Mouse (Mus musculus): ENCODE measurements around the gene Fat3. TPM values are rescaled to one million over a fixed set of nuclear protein-coding genes. Genes with fewer than 3 reads are reported as not detected.

Gene Fat3
- polyA plus RNA-seq, 1 experiment: not detected

- Histone ChIP-seq H3K4me3 (ENCODE audit: insufficient read depth, poor library complexity, severe bottlenecking) (no peak overlapping the region), H3ac (ENCODE audit: control insufficient read depth, insufficient read length, low read depth) (no peak overlapping the region), H3K79me2 (ENCODE audit: control insufficient read depth, insufficient read depth) (no peaks in the 10 kb centered on the region)
Measured at GRCm38 (mm10) chr9:16461491-16461890, 39.6 kb downstream of the Fat3 start.

GRCm38 (mm10) chr9:16460591-16460990 is 40.5 kb downstream of the Fat3 start:
- no peaks in the 10 kb centered on the region for H3K79me2 ChIP-seq (ENCODE audit: control insufficient read depth, insufficient read depth)
- no peaks in the 10 kb centered on the region for H3K36me3 ChIP-seq (ENCODE audit: control insufficient read depth, insufficient read depth)
- H3K4me3 ChIP-seq (ENCODE audit: insufficient read depth, poor library complexity, severe bottlenecking): no peak overlapping the region
- no peaks in the 10 kb centered on the region for H3K27me3 ChIP-seq (ENCODE audit: control insufficient read depth, insufficient read depth, insufficient read length)
- no peak overlapping the region for H3ac ChIP-seq (ENCODE audit: control insufficient read depth, insufficient read length, low read depth)
- TF ChIP-seq FOSL1 (IDR thresholded peaks at IDR 0.05; ENCODE audit: insufficient read depth, low read length, poor library complexity, severe bottlenecking) (no peak), CEBPB (IDR thresholded peaks at IDR 0.05; ENCODE audit: low read depth) (no peak), MAX (IDR thresholded peaks at IDR 0.05) (no peak), CTCF (IDR thresholded peaks at IDR 0.05; ENCODE audit: control insufficient read depth, insufficient read depth, insufficient read length) (no peak), MYOD1 (IDR thresholded peaks at IDR 0.05; ENCODE audit: control insufficient read depth, insufficient read length, low read depth) (no peak), USF1 (IDR thresholded peaks at IDR 0.05; ENCODE audit: low read depth) (no peak), MYOG (IDR thresholded peaks at IDR 0.05; ENCODE audit: control insufficient read depth, extremely low read depth, insufficient read length) (no peak)
- H3K79me3 ChIP-seq (ENCODE audit: low read depth): no peaks in the 10 kb centered on the region

More at GRCm38 (mm10) chr9:16461491-16461890, 39.6 kb downstream of the Fat3 start:
- no peaks in the 10 kb centered on the region for H3K79me3 ChIP-seq (ENCODE audit: low read depth)
- TF ChIP-seq FOSL1 (IDR thresholded peaks at IDR 0.05; ENCODE audit: insufficient read depth, low read length, poor library complexity, severe bottlenecking): no peak
- no peak for TF ChIP-seq MYOD1 (IDR thresholded peaks at IDR 0.05; ENCODE audit: control insufficient read depth, insufficient read length, low read depth)
- no peak for TF ChIP-seq USF1 (IDR thresholded peaks at IDR 0.05; ENCODE audit: low read depth)
- H3K27me3 ChIP-seq (ENCODE audit: control insufficient read depth, insufficient read depth, insufficient read length): no peaks in the 10 kb centered on the region
- no peaks in the 10 kb centered on the region for H3K36me3 ChIP-seq (ENCODE audit: control insufficient read depth, insufficient read depth)

GRCm38 (mm10) chr9:16441930-16442329 is 59.2 kb downstream of the Fat3 start:
- no peaks in the 10 kb centered on the region for H3K36me3 ChIP-seq (ENCODE audit: control insufficient read depth, insufficient read depth)
- no peak overlapping the region for H3ac ChIP-seq (ENCODE audit: control insufficient read depth, insufficient read length, low read depth)
- H3K79me2 ChIP-seq (ENCODE audit: control insufficient read depth, insufficient read depth): no peaks in the 10 kb centered on the region
- no peak overlapping the region for H3K4me3 ChIP-seq (ENCODE audit: insufficient read depth, poor library complexity, severe bottlenecking)
- H3K79me3 ChIP-seq (ENCODE audit: low read depth): no peaks in the 10 kb centered on the region
- TF ChIP-seq USF1 (IDR thresholded peaks at IDR 0.05; ENCODE audit: low read depth) (no peak), MYOD1 (IDR thresholded peaks at IDR 0.05; ENCODE audit: control insufficient read depth, insufficient read length, low read depth) (no peak), MAX (IDR thresholded peaks at IDR 0.05) (no peak), CEBPB (IDR thresholded peaks at IDR 0.05; ENCODE audit: low read depth) (no peak), MYOG (IDR thresholded peaks at IDR 0.05; ENCODE audit: control insufficient read depth, extremely low read depth, insufficient read length) (no peak), CTCF (IDR thresholded peaks at IDR 0.05; ENCODE audit: control insufficient read depth, insufficient read depth, insufficient read length) (no peak), FOSL1 (IDR thresholded peaks at IDR 0.05; ENCODE audit: insufficient read depth, low read length, poor library complexity, severe bottlenecking) (no peak)
- H3K27me3 ChIP-seq (ENCODE audit: control insufficient read depth, insufficient read depth, insufficient read length): no peaks in the 10 kb centered on the region

GRCm38 (mm10) chr9:16440638-16441037 is 60.4 kb downstream of the Fat3 start:
- no peaks in the 10 kb centered on the region for H3K27me3 ChIP-seq (ENCODE audit: control insufficient read depth, insufficient read depth, insufficient read length)
- TF ChIP-seq CEBPB (IDR thresholded peaks at IDR 0.05; ENCODE audit: low read depth) (no peak), FOSL1 (IDR thresholded peaks at IDR 0.05; ENCODE audit: insufficient read depth, low read length, poor library complexity, severe bottlenecking) (no peak), MYOD1 (IDR thresholded peaks at IDR 0.05; ENCODE audit: control insufficient read depth, insufficient read length, low read depth) (no peak), MYOG (IDR thresholded peaks at IDR 0.05; ENCODE audit: control insufficient read depth, extremely low read depth, insufficient read length) (no peak), CTCF (IDR thresholded peaks at IDR 0.05; ENCODE audit: control insufficient read depth, insufficient read depth, insufficient read length) (no peak), USF1 (IDR thresholded peaks at IDR 0.05; ENCODE audit: low read depth) (no peak), MAX (IDR thresholded peaks at IDR 0.05) (no peak)
- no peaks in the 10 kb centered on the region for H3K79me2 ChIP-seq (ENCODE audit: control insufficient read depth, insufficient read depth)
- no peaks in the 10 kb centered on the region for H3K79me3 ChIP-seq (ENCODE audit: low read depth)
- H3K4me3 ChIP-seq (ENCODE audit: insufficient read depth, poor library complexity, severe bottlenecking): no peak overlapping the region
- no peaks in the 10 kb centered on the region for H3K36me3 ChIP-seq (ENCODE audit: control insufficient read depth, insufficient read depth)
- no peak overlapping the region for H3ac ChIP-seq (ENCODE audit: control insufficient read depth, insufficient read length, low read depth)

GRCm38 (mm10) chr9:16439941-16440340 is 61.1 kb downstream of the Fat3 start:
- Histone ChIP-seq H3ac (ENCODE audit: control insufficient read depth, insufficient read length, low read depth) (no peak overlapping the region), H3K27me3 (ENCODE audit: control insufficient read depth, insufficient read depth, insufficient read length) (no peaks in the 10 kb centered on the region), H3K4me3 (ENCODE audit: insufficient read depth, poor library complexity, severe bottlenecking) (no peak overlapping the region), H3K36me3 (ENCODE audit: control insufficient read depth, insufficient read depth) (no peaks in the 10 kb centered on the region), H3K79me3 (ENCODE audit: low read depth) (no peaks in the 10 kb centered on the region), H3K79me2 (ENCODE audit: control insufficient read depth, insufficient read depth) (no peaks in the 10 kb centered on the region)
- TF ChIP-seq CEBPB (IDR thresholded peaks at IDR 0.05; ENCODE audit: low read depth): no peak
- TF ChIP-seq MYOD1 (IDR thresholded peaks at IDR 0.05; ENCODE audit: control insufficient read depth, insufficient read length, low read depth): no peak
- TF ChIP-seq MYOG (IDR thresholded peaks at IDR 0.05; ENCODE audit: control insufficient read depth, extremely low read depth, insufficient read length): no peak
- TF ChIP-seq CTCF (IDR thresholded peaks at IDR 0.05; ENCODE audit: control insufficient read depth, insufficient read depth, insufficient read length): no peak
- no peak for TF ChIP-seq FOSL1 (IDR thresholded peaks at IDR 0.05; ENCODE audit: insufficient read depth, low read length, poor library complexity, severe bottlenecking)
- no peak for TF ChIP-seq USF1 (IDR thresholded peaks at IDR 0.05; ENCODE audit: low read depth)
- no peak for TF ChIP-seq MAX (IDR thresholded peaks at IDR 0.05)

GRCm38 (mm10) chr9:16437805-16438204 is 63.3 kb downstream of the Fat3 start:
- no peaks in the 10 kb centered on the region for H3K79me3 ChIP-seq (ENCODE audit: low read depth)
- no peak overlapping the region for H3K4me3 ChIP-seq (ENCODE audit: insufficient read depth, poor library complexity, severe bottlenecking)
- H3K36me3 ChIP-seq (ENCODE audit: control insufficient read depth, insufficient read depth): no peaks in the 10 kb centered on the region
- no peaks in the 10 kb centered on the region for H3K27me3 ChIP-seq (ENCODE audit: control insufficient read depth, insufficient read depth, insufficient read length)
- H3ac ChIP-seq (ENCODE audit: control insufficient read depth, insufficient read length, low read depth): no peak overlapping the region
- no peak for TF ChIP-seq MYOG (IDR thresholded peaks at IDR 0.05; ENCODE audit: control insufficient read depth, extremely low read depth, insufficient read length)
- TF ChIP-seq MAX (IDR thresholded peaks at IDR 0.05): no peak
- TF ChIP-seq CTCF (IDR thresholded peaks at IDR 0.05; ENCODE audit: control insufficient read depth, insufficient read depth, insufficient read length): no peak
- no peak for TF ChIP-seq FOSL1 (IDR thresholded peaks at IDR 0.05; ENCODE audit: insufficient read depth, low read length, poor library complexity, severe bottlenecking)
- no peak for TF ChIP-seq USF1 (IDR thresholded peaks at IDR 0.05; ENCODE audit: low read depth)
- no peak for TF ChIP-seq CEBPB (IDR thresholded peaks at IDR 0.05; ENCODE audit: low read depth)
- TF ChIP-seq MYOD1 (IDR thresholded peaks at IDR 0.05; ENCODE audit: control insufficient read depth, insufficient read length, low read depth): no peak
- H3K79me2 ChIP-seq (ENCODE audit: control insufficient read depth, insufficient read depth): no peaks in the 10 kb centered on the region

Data from C2C12 (cell line).